Mouse (Mus musculus) kidney, postnatal 14 days (tissue): ENCODE measurements at regions not wholly inside any gene's neighbourhood (a gene's known extent, or its start where the extent isn't known, plus 50 kb on each side); places are given as distances from the start of the nearest gene placed in this dataset.

ENCODE experiments used
- DNase-seq: peaks from one replicate; pipeline ENCODE4 v3.0.0; 2022; ENCODE audit warnings: mixed read lengths

DNA sequence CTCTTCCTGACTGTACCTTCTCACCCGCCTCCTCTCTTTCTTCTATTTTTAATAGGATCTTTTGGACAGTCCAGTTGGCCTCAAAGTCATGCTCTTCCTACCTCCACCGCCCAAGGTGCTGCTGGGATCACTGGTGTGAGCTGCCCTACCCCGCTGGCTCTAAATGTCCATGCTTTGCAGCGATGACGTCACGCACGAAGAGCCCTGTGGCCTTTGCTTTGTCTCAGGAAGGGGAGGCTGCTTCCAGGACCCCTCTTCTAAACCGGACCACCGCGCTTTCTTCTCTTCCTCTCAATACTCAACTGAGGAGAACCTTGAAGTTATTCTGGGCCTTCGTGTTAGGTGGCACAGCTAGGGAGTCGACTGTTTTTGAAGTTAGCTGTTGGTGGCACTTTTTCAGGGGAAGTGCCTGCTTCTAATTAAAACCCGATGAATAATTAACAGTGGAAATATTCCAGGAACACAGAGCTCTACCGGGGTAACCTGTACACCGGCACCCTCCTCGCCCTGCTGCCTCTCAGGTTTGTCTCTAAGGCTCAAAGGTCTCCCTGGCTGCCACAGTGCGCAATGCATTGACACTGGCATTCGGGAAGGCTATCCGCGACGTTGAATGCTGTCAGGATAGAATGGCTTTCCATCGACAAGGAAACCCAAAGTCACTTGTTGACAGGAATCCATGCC, 188.7 kb downstream of the Ifng start:
- DNase-seq: peak; percentile 68

DNA sequence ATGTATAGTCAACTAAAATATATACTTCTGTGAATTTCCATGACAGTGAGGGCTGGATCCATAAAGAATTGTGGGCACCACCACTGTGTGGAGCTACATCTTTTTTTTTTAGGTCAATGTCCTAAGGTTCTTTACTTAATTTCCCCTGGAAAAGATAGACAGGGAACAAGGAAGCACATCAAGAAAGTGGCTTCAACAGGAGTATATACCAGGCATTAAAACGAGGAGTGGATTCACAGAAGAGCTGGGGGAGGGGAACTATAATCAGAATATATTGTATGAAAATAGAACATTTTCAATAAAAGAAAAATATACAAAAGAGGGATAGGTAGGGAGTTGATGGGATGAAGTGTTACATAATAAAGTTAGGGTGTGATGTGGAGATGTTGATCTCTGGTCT, 190.9 kb downstream of the Ifng start:
- DNase-seq: no peak

DNA sequence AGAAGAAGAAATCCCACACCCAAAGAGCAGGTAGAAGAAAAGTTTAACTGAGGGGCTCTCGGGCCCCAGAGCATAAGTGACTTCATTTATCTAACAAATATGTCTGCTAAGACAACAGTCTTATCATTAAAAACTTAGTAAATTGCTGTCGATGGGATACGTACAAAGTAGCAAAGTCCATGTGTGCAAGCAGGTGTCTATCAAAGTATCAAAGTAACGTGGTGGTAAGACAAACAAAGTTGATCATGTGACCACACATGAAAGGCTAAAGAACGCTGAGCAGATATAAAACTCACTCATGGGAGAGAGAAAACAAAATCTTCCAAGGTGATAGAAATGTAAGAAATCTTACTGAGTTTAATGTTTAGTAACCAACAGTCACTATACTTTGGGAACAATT, 191.3 kb downstream of the Ifng start:
- no peak for DNase-seq

DNA sequence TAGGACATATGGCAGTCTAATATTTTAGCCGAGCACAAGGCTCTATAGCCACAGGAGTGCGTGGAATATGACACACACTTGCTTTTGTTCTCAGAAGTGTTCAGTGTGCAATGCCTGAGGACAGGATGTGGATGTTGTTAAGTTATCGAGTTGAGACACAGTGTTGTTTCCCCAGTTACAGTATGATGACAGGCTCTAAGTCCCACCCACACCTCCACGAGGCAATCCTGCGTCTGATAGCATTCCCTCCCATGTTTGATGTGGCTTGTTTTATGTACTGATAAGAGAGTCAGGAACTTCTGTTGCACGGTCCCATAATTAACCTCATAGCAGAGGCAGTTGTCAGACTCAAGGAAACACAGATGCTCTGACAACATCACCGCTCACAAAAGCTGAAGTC, 192.6 kb downstream of the Ifng start:
- DNase-seq: no peak

DNA sequence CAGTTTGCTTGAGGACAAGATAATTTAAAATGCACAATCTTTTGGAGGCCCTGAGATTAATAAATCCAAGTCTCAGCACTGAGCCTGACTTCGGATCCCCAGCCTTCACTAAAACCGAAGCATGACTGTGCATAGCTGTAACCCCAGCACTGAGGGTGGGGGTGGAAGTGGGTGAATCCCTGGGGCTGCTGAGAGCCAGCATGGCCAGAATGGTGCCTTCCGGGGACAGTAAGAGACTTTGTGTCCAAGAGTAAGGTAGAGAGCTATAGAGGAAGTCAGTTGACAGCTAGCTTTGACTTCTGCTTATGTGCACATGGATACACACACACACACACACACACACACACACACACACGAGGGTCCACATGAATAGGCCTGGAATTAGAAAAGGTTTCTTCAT, 198.3 kb downstream of the Ifng start:
- DNase-seq: no peak

DNA sequence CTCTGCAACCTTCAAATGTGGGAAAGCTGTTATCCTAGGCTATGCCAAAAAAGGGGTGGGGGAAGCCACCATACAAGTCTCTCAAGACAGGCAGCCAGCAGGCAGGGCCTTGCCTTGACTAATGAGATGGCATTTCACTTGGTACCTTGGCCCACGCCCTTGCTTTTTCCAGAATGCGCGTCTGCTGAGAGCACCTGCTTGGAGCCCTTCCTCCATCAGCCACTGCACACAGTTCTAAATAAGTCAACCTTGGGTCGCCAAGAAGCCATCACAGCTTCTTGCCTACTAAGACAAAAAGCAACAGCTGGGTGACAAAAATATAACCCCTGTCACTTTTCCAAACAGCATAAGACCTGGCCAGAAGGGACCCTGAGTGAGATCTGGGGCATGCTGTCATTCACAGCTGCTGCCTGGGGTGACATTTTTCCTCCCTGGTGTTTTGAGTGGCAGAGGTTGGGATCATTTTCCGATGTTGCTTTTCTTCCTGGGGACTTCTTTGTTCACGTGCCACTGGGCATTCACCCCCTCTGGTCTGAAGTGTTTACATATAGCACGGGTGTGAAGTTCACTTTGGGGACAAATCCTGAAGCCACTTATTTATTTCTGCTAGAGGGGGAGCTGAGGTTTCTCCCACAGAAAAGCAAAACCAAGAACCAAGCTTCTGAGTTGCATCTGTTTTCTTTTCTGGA, 199.4 kb downstream of the Ifng start:
- no peak for DNase-seq

DNA sequence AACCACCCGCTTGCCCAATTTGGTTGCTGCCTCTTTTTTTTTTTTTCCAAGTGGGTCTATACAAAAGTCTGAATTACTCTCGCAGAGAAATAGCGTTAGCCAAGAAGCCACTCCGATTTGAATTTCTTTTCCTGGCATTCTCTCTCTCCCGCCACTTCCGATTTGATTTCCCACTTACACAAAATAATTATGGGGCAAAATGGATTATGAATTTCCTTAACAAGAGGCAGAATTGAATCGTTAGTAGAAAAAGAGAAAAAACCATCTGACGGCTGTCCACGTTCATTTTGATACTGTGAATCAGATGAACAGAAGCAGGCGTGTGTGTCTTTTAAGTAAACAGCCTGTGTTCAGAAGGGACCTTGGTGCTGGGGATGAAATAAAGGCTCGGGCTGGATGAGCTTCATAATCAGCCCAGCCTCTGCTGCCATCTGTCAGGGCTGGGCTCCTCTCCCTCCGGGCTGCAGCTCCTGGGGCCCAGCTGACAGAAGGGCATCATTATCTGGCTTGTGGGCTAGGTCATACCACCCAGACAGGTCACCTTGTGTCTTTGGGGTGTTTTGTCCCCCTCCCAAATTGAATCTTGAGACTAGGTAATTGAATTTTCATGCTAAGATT, 200.1 kb downstream of the Ifng start:
- no peak for DNase-seq

DNA sequence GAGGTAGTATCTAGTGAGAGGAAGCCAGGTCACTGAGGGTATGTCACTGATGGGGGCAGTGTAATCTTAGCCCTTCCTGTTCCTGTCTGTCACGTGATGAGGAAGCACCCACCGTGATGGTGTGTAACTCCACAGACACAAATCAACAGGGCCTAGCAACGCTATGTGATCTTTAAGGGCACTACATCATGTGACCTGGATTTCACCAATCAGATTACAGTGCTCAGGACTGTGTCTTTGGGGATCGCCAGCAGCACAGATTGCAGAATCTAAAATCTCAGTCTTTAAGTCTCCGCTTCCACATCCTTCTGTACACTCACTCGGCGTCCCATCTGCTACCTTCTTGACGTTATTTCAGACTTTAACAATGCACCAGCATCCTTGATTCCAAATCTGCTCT, 202.8 kb downstream of the Ifng start:
- no peak for DNase-seq

DNA sequence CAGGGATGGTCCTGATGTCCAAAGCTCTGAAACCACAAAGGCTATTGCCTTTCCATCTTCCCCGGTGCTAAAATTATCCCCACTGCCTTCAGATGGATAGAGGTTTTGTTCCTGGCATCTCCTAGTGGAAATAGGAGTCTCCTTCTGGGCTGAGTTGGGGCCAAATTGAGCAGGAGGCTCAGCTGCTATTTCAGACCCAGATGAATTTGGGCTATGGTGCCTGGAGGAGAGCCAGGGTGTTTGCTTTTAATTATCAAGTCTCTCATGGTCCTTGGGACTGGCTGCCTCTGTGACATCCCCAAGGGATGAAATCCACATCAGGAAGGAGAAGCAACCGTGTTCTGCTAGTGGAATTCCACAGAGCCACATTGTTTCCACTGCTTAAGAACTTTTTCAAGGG, 207.3 kb downstream of the Ifng start:
- DNase-seq: no peak

DNA sequence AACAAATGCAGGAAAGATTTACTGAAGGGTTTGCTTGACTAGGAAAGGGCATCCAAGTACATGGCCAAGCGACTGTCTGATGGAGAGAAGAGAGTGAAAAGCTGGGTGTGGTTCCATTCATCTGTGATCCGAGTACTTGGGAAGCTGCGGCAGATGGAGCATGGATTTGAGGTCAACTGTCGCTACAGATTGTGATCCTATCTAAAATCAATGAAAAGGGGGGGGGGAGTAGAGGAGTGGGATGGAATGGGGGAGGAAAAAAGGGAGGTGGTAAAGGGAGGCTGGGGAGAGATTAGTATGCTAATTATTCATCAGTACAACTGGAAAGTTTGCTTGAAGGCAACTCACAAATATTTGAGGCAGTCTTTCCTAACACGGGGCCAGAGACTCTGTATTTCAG, 213.4 kb downstream of the Dyrk2 start:
- DNase-seq: no peak

DNA sequence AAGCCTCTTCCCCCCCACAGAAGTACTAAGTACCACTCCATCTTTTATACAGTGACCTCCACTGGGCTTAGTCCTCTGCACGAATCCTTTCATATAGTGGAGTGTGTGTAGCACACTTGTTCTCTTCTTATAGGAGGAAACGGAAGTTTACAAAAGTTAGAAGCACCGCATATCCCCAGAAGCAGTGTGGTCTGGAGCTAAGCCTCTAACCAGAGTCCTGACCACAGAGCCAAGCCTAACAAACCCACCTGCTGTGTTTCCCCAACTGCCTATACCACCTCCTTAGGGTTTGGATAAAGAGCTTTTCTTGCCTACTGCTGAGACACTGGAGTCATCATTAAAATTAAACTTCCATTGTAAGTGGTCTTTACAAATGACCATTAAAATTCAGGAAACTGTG, 204.0 kb downstream of the Dyrk2 start:
- DNase-seq: no peak

DNA sequence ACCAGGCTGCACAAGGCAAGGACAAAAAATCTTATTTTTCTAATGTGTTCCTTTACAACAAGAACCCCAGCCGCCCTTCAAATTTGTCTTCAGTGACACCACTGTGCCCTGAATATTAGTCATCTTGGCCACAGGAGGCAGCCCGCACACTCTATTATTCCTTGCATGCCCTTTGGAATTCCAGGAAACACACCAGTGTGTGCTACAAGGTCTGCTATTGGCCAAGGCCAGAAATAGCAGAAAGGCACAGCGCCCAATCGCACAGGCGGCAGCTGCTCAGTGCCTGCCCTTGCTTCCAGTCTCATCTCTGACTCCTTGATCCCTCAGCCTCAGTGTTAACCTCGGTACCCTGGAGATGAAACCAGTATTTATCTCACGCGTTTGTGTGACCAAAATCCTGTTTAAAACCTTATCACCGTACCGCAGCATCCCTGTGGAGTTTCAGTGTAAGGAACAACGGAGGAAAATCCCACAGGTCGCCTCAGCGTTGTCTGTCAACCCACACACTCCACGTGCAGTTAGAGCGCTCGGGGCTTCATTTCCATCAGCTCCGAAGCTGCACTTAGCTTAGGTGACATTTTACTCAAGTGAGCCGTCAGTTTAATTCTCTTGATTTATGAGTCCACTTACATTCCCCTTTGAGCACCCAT, 194.1 kb downstream of the Dyrk2 start:
- peak; percentile 35 for DNase-seq

DNA sequence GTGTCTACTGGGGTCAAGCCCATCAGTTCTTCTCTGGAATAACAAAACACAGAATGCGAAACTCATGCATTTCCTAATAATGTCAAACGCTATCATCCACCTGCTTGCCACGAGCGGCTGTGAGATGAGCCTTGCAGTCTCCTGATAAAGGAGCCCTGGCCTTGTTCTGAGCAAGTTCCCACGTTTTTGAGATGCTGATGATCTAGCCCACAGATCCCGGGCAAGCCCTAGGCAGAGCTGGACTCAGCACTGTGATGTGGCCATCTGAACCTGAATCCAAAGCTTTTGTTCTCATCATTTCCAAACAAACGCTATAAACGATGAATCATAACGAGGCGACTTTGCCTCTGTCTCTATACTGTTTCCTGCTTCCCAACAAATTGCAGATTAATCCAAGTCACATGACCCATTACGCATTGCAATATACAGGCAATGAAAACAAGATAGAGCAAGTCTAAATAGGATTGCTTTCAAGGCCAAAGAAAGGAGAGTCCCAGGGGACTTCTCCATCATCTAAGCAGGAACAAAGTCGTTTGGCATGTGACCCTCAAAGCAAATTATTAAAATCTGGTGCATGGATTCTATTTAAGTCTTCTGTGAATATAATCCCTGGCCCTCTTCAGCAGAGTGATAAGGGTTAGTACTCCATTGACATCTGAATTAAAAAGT, 191.1 kb downstream of the Dyrk2 start:
- no peak for DNase-seq

DNA sequence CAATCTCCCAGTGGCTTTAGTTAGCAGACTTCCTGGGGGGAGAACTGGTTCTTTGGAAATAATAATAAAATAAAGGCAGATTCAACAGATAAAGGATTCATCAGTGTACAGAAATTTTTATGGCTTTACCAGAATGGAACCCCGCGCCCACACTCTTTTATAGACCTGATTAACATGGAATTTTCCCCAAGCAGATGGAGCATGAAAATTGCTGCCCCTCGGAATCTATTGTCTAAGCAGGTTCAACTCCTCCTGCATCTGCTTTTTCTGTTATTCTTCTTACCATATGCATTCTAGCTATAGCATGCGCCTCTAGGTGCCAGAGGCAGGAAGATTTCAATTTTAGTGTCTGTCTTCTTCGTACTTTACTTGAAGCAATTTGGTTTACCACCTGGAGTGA, 190.5 kb downstream of the Dyrk2 start:
- no peak for DNase-seq

DNA sequence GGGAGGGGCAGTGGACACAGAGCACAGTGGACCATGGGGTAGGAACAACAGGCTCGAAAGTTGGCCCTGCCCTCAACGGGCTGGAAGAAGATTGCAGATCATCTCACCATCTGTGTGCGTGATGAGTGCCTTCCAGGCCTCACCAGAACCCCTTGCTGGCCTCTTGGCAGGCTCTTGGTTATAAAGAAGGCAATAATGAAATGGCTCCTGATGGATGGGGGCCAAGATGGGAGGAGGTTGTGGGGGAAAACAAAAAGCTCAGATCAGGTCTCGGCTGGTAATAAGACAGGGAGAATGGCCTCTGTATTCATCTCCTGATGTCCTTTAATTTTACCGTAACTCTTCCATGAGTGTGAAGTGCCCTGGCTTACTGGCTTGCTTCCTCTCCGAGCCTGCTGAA, 189.1 kb downstream of the Dyrk2 start:
- DNase-seq: no peak

DNA sequence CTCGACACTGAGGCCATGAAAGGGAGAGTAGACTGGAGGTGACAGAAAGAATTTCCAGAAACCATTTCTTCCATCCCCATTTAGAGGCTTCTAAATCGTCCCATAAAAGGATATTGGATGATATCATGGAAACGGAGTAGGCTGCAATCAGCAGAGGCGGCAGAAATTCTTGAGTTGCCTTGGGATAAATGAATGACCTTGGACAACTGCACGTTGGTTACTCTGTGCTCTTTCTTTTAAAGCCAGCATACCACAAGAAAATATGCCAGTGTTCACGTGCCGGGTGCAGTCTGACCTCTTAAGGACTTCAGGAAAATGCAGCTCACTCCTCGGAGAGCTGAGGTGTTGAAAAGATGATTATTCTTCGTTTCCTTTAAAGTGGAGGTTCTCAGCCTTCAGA, 186.7 kb downstream of the Dyrk2 start:
- DNase-seq: no peak

DNA sequence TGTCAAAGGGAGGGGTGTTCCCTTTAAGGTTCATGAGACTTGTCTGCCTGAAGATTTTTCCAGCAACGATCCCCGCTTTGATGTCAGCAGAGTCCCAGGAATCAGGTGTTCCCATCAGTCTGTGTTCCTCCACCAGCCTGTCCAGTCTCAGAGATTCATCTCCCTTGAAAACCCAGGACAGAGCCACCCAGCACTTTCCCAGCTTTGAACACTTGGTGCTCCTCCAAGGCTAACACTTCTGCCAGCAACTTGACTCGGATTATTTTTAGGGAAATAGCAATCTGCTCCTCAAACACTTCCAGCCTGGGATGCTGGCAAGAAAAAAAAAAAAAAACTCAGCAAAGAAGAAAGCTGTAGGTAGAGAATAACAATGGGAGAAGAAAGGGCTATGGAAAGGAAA, 170.7 kb downstream of the Dyrk2 start:
- no peak for DNase-seq

DNA sequence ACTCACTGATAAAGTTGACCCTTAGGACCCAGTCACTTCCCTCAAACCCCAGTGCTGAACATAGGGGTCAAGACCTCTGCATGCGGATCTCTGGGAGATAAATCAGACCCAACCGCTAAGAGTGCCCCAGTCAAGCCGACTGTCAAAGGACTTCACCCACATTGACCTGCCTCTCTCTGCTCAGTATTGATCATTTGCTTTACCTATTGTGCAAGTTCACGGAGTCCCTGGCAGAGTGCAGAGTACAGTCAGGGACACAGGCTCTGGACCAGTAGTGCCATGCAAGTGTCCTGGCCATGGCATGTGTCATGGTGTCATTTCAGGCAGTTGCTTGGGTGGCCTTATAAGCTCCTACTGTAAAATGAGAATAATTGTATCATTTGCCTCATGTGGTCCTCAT, 169.9 kb downstream of the Dyrk2 start:
- no peak for DNase-seq

DNA sequence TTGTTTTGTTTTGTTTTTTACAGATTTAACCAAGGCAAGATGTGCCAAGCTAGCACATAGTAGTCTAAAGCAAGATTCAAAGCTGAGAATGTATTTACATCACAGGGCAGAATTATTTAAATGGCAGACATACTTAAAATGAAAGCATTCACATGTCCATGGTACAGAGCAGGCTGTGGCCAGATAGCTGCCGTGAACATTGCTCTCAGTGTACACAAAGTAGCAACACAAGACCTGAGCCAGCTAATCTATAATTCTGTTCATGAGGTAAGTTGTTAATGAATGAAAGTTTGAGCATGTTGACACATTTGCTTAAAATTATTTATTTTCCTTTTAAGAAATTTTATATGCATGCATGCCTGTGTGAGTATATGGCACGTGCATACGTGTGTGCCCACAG, 164.0 kb downstream of the Dyrk2 start:
- DNase-seq: no peak

DNA sequence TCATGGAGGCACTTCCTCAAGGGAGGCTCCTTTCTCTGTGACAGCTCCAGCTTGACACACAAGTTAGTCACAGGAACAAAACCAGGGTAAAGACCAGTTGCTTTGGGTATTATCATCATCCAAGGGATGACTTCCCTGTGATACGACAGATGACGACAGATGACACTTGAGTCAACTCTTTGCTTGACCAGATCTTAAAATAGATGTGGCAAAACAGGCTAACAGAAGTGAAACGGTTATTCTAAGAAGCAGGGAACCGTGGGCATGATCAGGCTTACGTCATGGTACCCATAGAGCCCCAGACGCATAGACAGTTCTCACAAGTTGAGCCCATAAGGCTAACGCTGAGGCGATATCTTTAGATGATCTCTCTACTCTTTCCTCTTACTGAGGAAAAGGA, 160.3 kb downstream of the Dyrk2 start:
- no peak for DNase-seq

DNA sequence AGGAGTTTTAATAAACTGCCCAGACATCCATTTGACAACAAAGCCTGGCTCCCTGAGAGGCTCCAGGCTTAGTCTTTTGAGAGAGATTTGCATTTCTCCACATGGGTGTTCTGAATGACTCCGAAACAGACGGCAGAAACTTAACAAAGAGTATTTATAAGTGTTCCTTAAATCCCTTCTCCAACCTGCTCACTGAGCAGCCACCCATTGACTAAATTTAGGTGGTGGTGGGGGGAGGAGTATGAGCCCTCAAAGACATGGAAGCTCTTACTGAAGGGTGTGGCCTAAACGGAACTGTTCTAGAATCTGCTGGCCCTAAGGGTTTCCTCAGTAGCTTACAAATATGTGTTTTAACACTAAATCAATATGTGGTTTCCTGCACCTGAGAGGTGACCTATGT, 158.5 kb downstream of the Dyrk2 start:
- DNase-seq: no peak

DNA sequence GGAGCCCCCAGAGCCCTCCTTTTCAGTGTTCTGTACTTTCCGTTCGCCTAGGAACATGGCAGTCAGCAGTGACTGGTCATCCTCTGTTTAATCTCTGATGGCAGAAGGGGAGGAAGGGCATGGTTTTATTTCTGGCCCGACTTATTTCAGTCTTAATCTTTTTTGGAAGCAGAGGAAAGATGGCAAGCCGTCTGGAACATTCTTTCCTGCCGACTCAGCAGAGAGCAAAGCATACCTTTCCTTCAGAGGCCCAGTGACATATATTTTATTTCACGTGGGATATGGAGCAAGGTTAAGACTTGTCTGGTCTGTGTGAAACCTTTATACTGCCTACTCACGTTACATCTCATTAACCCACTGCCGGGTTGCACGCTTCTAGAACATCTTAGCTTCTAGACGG, 158.1 kb downstream of the Dyrk2 start:
- DNase-seq: no peak

DNA sequence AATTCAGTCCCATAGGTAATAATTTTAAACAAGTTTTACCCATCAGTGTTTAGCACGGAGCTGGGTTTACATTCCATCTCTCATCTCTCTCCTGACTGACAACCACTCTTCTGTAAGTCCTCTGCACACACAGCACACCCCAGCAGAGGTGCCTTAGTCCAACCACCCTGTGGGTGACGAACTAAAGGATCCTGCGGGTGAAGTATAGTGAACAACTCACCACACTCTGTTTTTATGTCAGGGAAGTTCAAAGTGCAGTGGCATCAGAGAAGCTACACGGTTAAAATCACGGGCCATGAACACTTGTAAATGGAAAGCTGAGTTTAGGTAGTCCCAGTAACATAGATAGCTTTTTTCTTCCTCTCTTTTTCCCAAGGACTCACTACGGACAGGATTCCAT, 157.1 kb downstream of the Dyrk2 start:
- peak; percentile 9 for DNase-seq

DNA sequence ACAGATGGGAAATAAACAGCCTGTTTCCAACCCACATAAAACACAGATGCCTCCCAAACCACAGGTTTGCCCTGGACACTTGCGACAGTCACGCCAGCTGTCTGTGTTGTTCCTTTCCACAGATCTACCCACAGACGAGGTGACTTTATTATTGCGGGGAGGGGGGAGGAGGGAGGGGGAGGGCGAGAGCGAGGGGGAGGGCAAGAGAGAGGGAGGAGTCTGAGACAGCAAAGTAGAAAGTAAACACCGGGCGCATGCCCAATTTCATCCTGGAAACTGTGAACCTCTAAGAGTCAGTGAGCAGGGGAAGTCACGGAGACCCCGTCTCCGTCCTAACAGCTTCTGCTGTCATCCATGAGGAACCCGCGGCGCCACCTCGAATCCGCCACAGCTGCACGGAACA, 155.8 kb downstream of the Dyrk2 start:
- no peak for DNase-seq
